Mouse (Mus musculus) C2C12 (cell line): ENCODE results near the gene Sept4. TPM values are rescaled to one million over a fixed set of nuclear protein-coding genes. Genes with fewer than 3 reads are reported as not detected.

ENCODE experiments used
- H3K27me3 ChIP-seq: one replicate; pipeline ENCODE4 v1.6.1; 2011; ENCODE audit not compliant: control insufficient read depth, insufficient read depth, insufficient read length
- H3K36me3 ChIP-seq: one replicate; pipeline ENCODE4 v1.6.1; 2011; ENCODE audit not compliant: control insufficient read depth, insufficient read depth
- H3K4me3 ChIP-seq: one replicate; pipeline ENCODE4 v1.5.1; 2011; ENCODE audit warnings: mild to moderate bottlenecking, control low read depth; ENCODE audit not compliant: poor library complexity, insufficient read depth, severe bottlenecking
- H3K79me2 ChIP-seq: one replicate; pipeline ENCODE4 v1.6.1; 2011; ENCODE audit not compliant: control insufficient read depth, insufficient read depth
- H3K79me3 ChIP-seq: one replicate; pipeline ENCODE4 v1.6.1; 2011; ENCODE audit warnings: low read depth, control low read depth
- H3ac ChIP-seq: one replicate; pipeline ENCODE3; 2011; ENCODE audit warnings: low read depth; ENCODE audit not compliant: control insufficient read depth, insufficient read length
- CEBPB ChIP-seq: IDR thresholded peaks from one replicate; pipeline ENCODE4 v1.6.1; 2011; ENCODE audit warnings: low read depth, mild to moderate bottlenecking, control low read depth, moderate library complexity
- CTCF ChIP-seq: IDR thresholded peaks from one replicate; pipeline ENCODE4 v1.5.1; 2011; ENCODE audit not compliant: control insufficient read depth, insufficient read depth, insufficient read length
- FOSL1 ChIP-seq: IDR thresholded peaks from one replicate; pipeline ENCODE4 v1.8.0; 2011; ENCODE audit warnings: mild to moderate bottlenecking, low read length; ENCODE audit not compliant: poor library complexity, insufficient read depth, severe bottlenecking
- MAX ChIP-seq: IDR thresholded peaks from one replicate; pipeline ENCODE4 v1.6.1; 2011; ENCODE audit warnings: mild to moderate bottlenecking, control low read depth
- MYOD1 ChIP-seq: IDR thresholded peaks from one replicate; pipeline ENCODE4 v1.6.1; 2011; ENCODE audit warnings: low read depth; ENCODE audit not compliant: control insufficient read depth, insufficient read length
- MYOG ChIP-seq: IDR thresholded peaks from one replicate; pipeline ENCODE4 v1.6.1; 2011; ENCODE audit not compliant: control insufficient read depth, insufficient read length; ENCODE audit errors: extremely low read depth
- USF1 ChIP-seq: IDR thresholded peaks from one replicate; pipeline ENCODE4 v1.6.1; 2011; ENCODE audit warnings: low read depth, mild to moderate bottlenecking, control low read depth, moderate library complexity
- polyA plus RNA-seq: library from polyadenylated mRNA; unstranded; fragments of >200 nt; fragmentation: generic; extraction: Trizol; gene quantifications from one replicate; pipeline ENCODE4 v1.2.1, GENCODE M21; 2012; ENCODE audit warnings: missing spikeins

The Sept4 gene
- polyA plus RNA-seq, 1 experiment = 0.19 TPM

- Histone ChIP-seq H3K79me2 (peaks cover 12% of the 10 kb centered on the region), H3K36me3 (no peaks in the 10 kb centered on the region), H3K4me3 (no peak overlapping the region), H3K79me3 (no peaks in the 10 kb centered on the region), H3ac (no peak overlapping the region), H3K27me3 (no peaks in the 10 kb centered on the region)
- TF ChIP-seq MYOD1 = no peak
- no peak for TF ChIP-seq MYOG
- TF ChIP-seq CEBPB = no peak
- no peak for TF ChIP-seq MAX
Measured at GRCm38 (mm10) chr11:87587211-87587874, 18.6 kb downstream of the Sept4 start.

- TF ChIP-seq USF1 (no peak), MYOD1 (no peak), FOSL1 (no peak), CEBPB (no peak), MYOG (no peak)
- Histone ChIP-seq H3K4me3 (no peak overlapping the region), H3K36me3 (no peaks in the 10 kb centered on the region), H3K27me3 (no peaks in the 10 kb centered on the region), H3K79me3 (no peaks in the 10 kb centered on the region), H3ac (no peak overlapping the region), H3K79me2 (peaks cover 19% of the 10 kb centered on the region)
Measured at GRCm38 (mm10) chr11:87589605-87590004, 20.9 kb downstream of the Sept4 start.

GRCm38 (mm10) chr11:87590841-87591525 lies 22.3 kb downstream of the Sept4 start:
- TF ChIP-seq CTCF (no peak), MYOG (no peak), MYOD1 (no peak), FOSL1 (no peak), USF1 (no peak), CEBPB (no peak), MAX (no peak)
- peaks cover under 1% of the 10 kb centered on the region for H3K79me3 ChIP-seq
- H3K79me2 ChIP-seq = peaks cover 22% of the 10 kb centered on the region
- peak overlapping the region; percentile 86 for H3ac ChIP-seq
- H3K36me3 ChIP-seq = no peaks in the 10 kb centered on the region
- peak overlapping the region; percentile 77 for H3K4me3 ChIP-seq
- H3K27me3 ChIP-seq = no peaks in the 10 kb centered on the region

- no peaks in the 10 kb centered on the region for H3K27me3 ChIP-seq
- H3K4me3 ChIP-seq = peak within 1 kb of the TSS; percentile 77
- TF ChIP-seq CTCF = no peak
- TF ChIP-seq MAX = no peak
- TF ChIP-seq CEBPB = no peak
- TF ChIP-seq MYOD1 = peak; percentile 67
- no peak for TF ChIP-seq MYOG
- peak; percentile 33 for TF ChIP-seq FOSL1
- H3ac ChIP-seq = peak within 1 kb of the TSS; percentile 86
- H3K79me3 ChIP-seq = peaks cover 7% of the 10 kb centered on the region
- H3K36me3 ChIP-seq = peaks cover 2% of the 10 kb centered on the region
- peaks cover 30% of the 10 kb centered on the region for H3K79me2 ChIP-seq
Measured at GRCm38 (mm10) chr11:87591526-87592353, 23.0 kb downstream of the Sept4 start, which contains the start of gene Mtmr4. Mtmr4 (plus strand) TSS chr11:87592162.

- Histone ChIP-seq H3K4me3 (peak overlapping the region; percentile 41), H3K27me3 (no peaks in the 10 kb centered on the region), H3K79me3 (peaks cover 7% of the 10 kb centered on the region), H3K79me2 (peaks cover 36% of the 10 kb centered on the region), H3K36me3 (peaks cover 8% of the 10 kb centered on the region), H3ac (peak overlapping the region; percentile 55)
- no peak for TF ChIP-seq FOSL1
- no peak for TF ChIP-seq CTCF
- TF ChIP-seq CEBPB = no peak
- TF ChIP-seq MYOG = no peak
- no peak for TF ChIP-seq USF1
Measured at GRCm38 (mm10) chr11:87592354-87592695, 23.6 kb downstream of the Sept4 start.
